Mouse (Mus musculus) CH12.LX (cell line): ENCODE data around the gene Rad9a. TPM values are rescaled to one million over a fixed set of nuclear protein-coding genes. Genes with fewer than 3 reads are reported as not detected.

ENCODE experiments used
- DNase-seq: peaks from one replicate; pipeline ENCODE4 v3.0.0-alpha.2; 2013; ENCODE audit errors: extremely low read depth
- H3K27ac ChIP-seq: 2 replicates; pipeline ENCODE4 v1.5.1; 2012; ENCODE audit warnings: low read depth, mild to moderate bottlenecking, control low read depth, moderate library complexity; ENCODE audit not compliant: insufficient read depth
- H3K27me3 ChIP-seq: replicated peaks from 2 replicates; pipeline ENCODE3; 2012; ENCODE audit warnings: inconsistent platforms
- H3K36me3 ChIP-seq, 2 experiments: replicated peaks in 1 of 2; 2 replicates each; pipeline versions ENCODE3 to v1.6.1; 2012; ENCODE audit warnings: inconsistent platforms in 1 of 2, low read length in 1 of 2, mild to moderate bottlenecking in 1 of 2, mixed read lengths in 1 of 2, moderate library complexity in 1 of 2; ENCODE audit not compliant: control insufficient read depth in 1 of 2, insufficient read depth in 1 of 2
- H3K4me1 ChIP-seq, 2 experiments: 2 replicates each; pipeline ENCODE4 v1.6.1; 2012; ENCODE audit warnings: inconsistent platforms in 1 of 2, moderate library complexity in 1 of 2; ENCODE audit not compliant: insufficient read depth in 2 of 2, control insufficient read depth in 1 of 2
- H3K4me2 ChIP-seq: 2 replicates; pipeline ENCODE4 v1.6.1; 2012; ENCODE audit warnings: low read depth, mild to moderate bottlenecking, control low read depth; ENCODE audit not compliant: poor library complexity, insufficient read depth, severe bottlenecking
- H3K4me3 ChIP-seq, 3 experiments: fragments of 150-350 bp in 1 of 3; sonication (generic) in 1 of 3; replicated peaks in 1 of 3; 2 replicates each; pipeline versions ENCODE3 to v1.5.1; 2011 to 2012; ENCODE audit warnings: low read depth in 2 of 3, low read length in 2 of 3, mild to moderate bottlenecking in 2 of 3, moderate library complexity in 2 of 3, control low read depth in 1 of 3, improper control_type of control experiment in 1 of 3, inconsistent platforms in 1 of 3, mixed read lengths in 1 of 3; ENCODE audit not compliant: poor library complexity in 1 of 3
- H3K79me2 ChIP-seq: replicated peaks from 2 replicates; pipeline ENCODE4 v1.6.1; 2012; ENCODE audit warnings: mild to moderate bottlenecking, moderate library complexity; ENCODE audit not compliant: control insufficient read depth, poor library complexity, insufficient read depth, severe bottlenecking; ENCODE audit errors: extremely low read depth
- H3K9ac ChIP-seq: 2 replicates; pipeline ENCODE4 v1.6.1; 2012; ENCODE audit warnings: low read depth, mild to moderate bottlenecking, control low read depth, moderate library complexity; ENCODE audit not compliant: insufficient read depth
- H3K9me3 ChIP-seq: replicated peaks from 2 replicates; pipeline ENCODE3; 2012; ENCODE audit warnings: low read length, inconsistent platforms, mixed read lengths
- BHLHE40 ChIP-seq: IDR thresholded peaks from 2 replicates; pipeline ENCODE4 v1.6.1; 2011; ENCODE audit warnings: mild to moderate bottlenecking, low read depth, low read length, improper control_type of control experiment
- CHD1 ChIP-seq: IDR thresholded peaks from 2 replicates; pipeline ENCODE4 v1.6.1; 2012; ENCODE audit warnings: low read depth, low read length, improper control_type of control experiment, inconsistent platforms
- CHD2 ChIP-seq: IDR thresholded peaks from 2 replicates; pipeline ENCODE4 v1.6.1; 2011; ENCODE audit warnings: low read length, improper control_type of control experiment
- E2F4 ChIP-seq: IDR thresholded peaks from 2 replicates; pipeline ENCODE4 v1.6.1; 2011; ENCODE audit warnings: low read depth, low read length, improper control_type of control experiment; ENCODE audit not compliant: insufficient replicate concordance
- EP300 ChIP-seq: IDR thresholded peaks from 2 replicates; pipeline ENCODE4 v1.6.1; 2011; ENCODE audit warnings: low read length, improper control_type of control experiment
- ETS1 ChIP-seq: conservative IDR thresholded peaks from 2 replicates; pipeline ENCODE4 v1.6.1; 2012; ENCODE audit warnings: low read depth, mild to moderate bottlenecking, inconsistent platforms, low read length, improper control_type of control experiment, moderate library complexity
- HCFC1 ChIP-seq: IDR thresholded peaks from 2 replicates; pipeline ENCODE4 v1.6.1; 2012; ENCODE audit warnings: low read depth, mild to moderate bottlenecking, inconsistent platforms, low read length, improper control_type of control experiment
- JUND ChIP-seq: conservative IDR thresholded peaks from 2 replicates; pipeline ENCODE4 v1.6.1; 2011; ENCODE audit warnings: low read depth, low read length, improper control_type of control experiment
- MAFK ChIP-seq: IDR thresholded peaks from 2 replicates; pipeline ENCODE4 v1.6.1; 2011; ENCODE audit warnings: low read length, improper control_type of control experiment; ENCODE audit not compliant: insufficient replicate concordance
- MAZ ChIP-seq: IDR thresholded peaks from 2 replicates; pipeline ENCODE4 v1.6.1; 2012; ENCODE audit warnings: low read depth, mild to moderate bottlenecking, inconsistent platforms, low read length, improper control_type of control experiment, moderate library complexity
- MEF2A ChIP-seq: IDR thresholded peaks from 2 replicates; pipeline ENCODE4 v1.6.1; 2014; ENCODE audit warnings: low read depth, mild to moderate bottlenecking, inconsistent platforms, low read length, improper control_type of control experiment, borderline replicate concordance
- MYC ChIP-seq: IDR thresholded peaks from 2 replicates; pipeline ENCODE4 v1.6.1; 2011; ENCODE audit warnings: low read depth, mild to moderate bottlenecking, improper control_type of control experiment, low read length
- NELFE ChIP-seq: IDR thresholded peaks from 2 replicates; pipeline ENCODE4 v1.6.1; 2011; ENCODE audit warnings: low read depth, low read length, improper control_type of control experiment
- PAX5 ChIP-seq: IDR thresholded peaks from 2 replicates; pipeline ENCODE4 v1.6.1; 2012; ENCODE audit warnings: low read length, inconsistent platforms, mixed read lengths
- POLR2AphosphoS2 ChIP-seq: IDR thresholded peaks from 2 replicates; pipeline ENCODE4 v1.6.1; 2011; ENCODE audit warnings: low read depth, low read length, improper control_type of control experiment
- RCOR1 ChIP-seq: conservative IDR thresholded peaks from 2 replicates; pipeline ENCODE4 v1.6.1; 2012; ENCODE audit warnings: low read depth, mild to moderate bottlenecking, inconsistent platforms, low read length, improper control_type of control experiment
- SIN3A ChIP-seq: IDR thresholded peaks from 2 replicates; pipeline ENCODE4 v1.6.1; 2012; ENCODE audit warnings: low read length, improper control_type of control experiment, inconsistent platforms
- SMC3 ChIP-seq: IDR thresholded peaks from 2 replicates; pipeline ENCODE4 v1.6.1; 2011; ENCODE audit warnings: low read depth, low read length, improper control_type of control experiment
- USF1 ChIP-seq: IDR thresholded peaks from 2 replicates; pipeline ENCODE4 v1.6.1; 2014; ENCODE audit warnings: low read depth, mild to moderate bottlenecking, inconsistent platforms, low read length, improper control_type of control experiment
- USF2 ChIP-seq: conservative IDR thresholded peaks from 2 replicates; pipeline ENCODE4 v1.6.1; 2011; ENCODE audit warnings: low read depth, low read length, improper control_type of control experiment
- ZC3H11A ChIP-seq: IDR thresholded peaks from 2 replicates; pipeline ENCODE4 v1.6.1; 2012; ENCODE audit warnings: low read depth, mild to moderate bottlenecking, inconsistent platforms, low read length, improper control_type of control experiment
- ZKSCAN1 ChIP-seq: IDR thresholded peaks from 2 replicates; pipeline ENCODE4 v1.6.1; 2012; ENCODE audit warnings: low read depth, inconsistent platforms, low read length, improper control_type of control experiment, borderline replicate concordance
- ZMIZ1 ChIP-seq: IDR thresholded peaks from 2 replicates; pipeline ENCODE4 v1.6.1; 2012; ENCODE audit warnings: low read depth, mild to moderate bottlenecking, inconsistent platforms, low read length, improper control_type of control experiment
- ZNF384 ChIP-seq: IDR thresholded peaks from 2 replicates; pipeline ENCODE4 v1.6.1; 2012; ENCODE audit warnings: low read depth, low read length, improper control_type of control experiment, inconsistent platforms
- dilution Hi-C: fragments of 300-500 bp; cut with MboI; formaldehyde crosslinking; loops from 2 replicates; pipeline ENCODE4 v1.14.3; 2020; ENCODE audit warnings: low sequenced_read_pairs; ENCODE audit not compliant: extremely low pct_unique_long_range_greater_than_20kb, extremely low pct_ligation_motif_present
- in situ Hi-C: fragments of 300-500 bp; cut with MboI; formaldehyde crosslinking; loops from 3 replicates; pipeline ENCODE4 v1.14.3; 2019; ENCODE audit warnings: low sequenced_read_pairs, low pct_ligation_motif_present, low pct_unique_long_range_greater_than_20kb, mixed read lengths
- polyA plus RNA-seq: library from polyadenylated mRNA; unstranded; fragments of >175 nt; gene quantifications from 2 replicates; pipeline ENCODE4 v1.2.1, GENCODE M21; 2012; ENCODE audit warnings: low read depth; ENCODE audit not compliant: insufficient read length
- total RNA-seq, 2 experiments: library from RNA; depleted of rRNA; stranded (reverse); fragments of 300-350 nt in 1 of 2; fragments of >200 nt in 1 of 2; gene quantifications; 2 replicates each; pipeline ENCODE4 v1.2.3; 2012 to 2014

Rad9a gene
- total and polyA plus RNA-seq, 3 experiments = 14.3 to 20.5 (median 20.0) TPM

DNA sequence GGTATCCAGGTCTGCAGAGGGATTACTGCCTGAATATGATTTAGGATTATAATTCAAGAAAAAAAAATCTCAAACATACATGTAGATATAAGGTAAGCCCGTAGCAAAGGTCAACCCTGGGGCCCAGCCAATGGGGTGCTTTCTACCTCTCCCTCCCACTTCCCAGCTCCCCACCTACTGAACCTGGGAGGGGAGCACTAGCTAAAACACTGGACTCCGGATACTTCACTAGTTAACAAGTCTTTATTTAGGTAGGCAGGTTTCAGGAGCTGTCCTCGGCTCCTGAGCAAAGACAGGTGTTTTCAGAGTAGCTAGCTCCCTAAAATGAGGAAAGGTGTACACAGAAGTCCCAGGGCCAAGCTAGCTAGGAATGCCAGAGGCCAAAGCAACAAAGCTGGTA lies 37.4 kb downstream of the Rad9a start:
- in situ Hi-C loops = no loop called here
- no peak for TF ChIP-seq HCFC1
- no peak for TF ChIP-seq E2F4
- TF ChIP-seq USF1 = no peak
- no peak for TF ChIP-seq CHD1
- no peak for TF ChIP-seq ETS1
- no peak for TF ChIP-seq ZKSCAN1
- no peak for TF ChIP-seq BHLHE40
- TF ChIP-seq RCOR1 = no peak
- TF ChIP-seq JUND = no peak
- TF ChIP-seq PAX5 = no peak
- TF ChIP-seq POLR2AphosphoS2 = no peak
- TF ChIP-seq USF2 = no peak
- TF ChIP-seq SIN3A = no peak
- no peak for TF ChIP-seq MAZ
- no peak for TF ChIP-seq SMC3
- no peak for TF ChIP-seq MAFK
- TF ChIP-seq CHD2 = no peak
- TF ChIP-seq, all 38 proteins: peak for 0
- H3K9ac ChIP-seq = no peak overlapping the region; the same call in 1 of the 2 replicates

DNA sequence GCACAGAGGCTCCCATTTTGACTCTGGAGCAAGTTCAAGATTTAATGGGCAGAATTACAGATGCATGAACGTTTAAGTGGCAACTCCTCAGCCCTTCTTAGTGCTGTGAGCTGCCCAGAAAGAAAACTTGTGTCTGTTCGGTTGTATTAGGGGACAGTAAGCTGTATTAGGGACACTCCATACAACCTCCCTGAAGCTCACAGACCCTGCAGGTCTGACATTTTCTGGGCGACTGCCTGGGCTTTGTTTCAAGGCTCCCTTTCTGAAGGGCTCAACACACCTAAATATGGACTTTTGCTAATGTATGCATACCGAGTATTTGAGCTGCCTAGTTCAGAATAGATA lies 37.9 kb downstream of the Rad9a start:
- H3K9me3 ChIP-seq = peaks cover 2% of the 10 kb centered on the region
- no peak for DNase-seq
- TF ChIP-seq MAFK = no peak
- TF ChIP-seq ZC3H11A = no peak
- TF ChIP-seq RCOR1 = no peak
- TF ChIP-seq ZNF384 = no peak
- no peak for TF ChIP-seq MYC
- no peak for TF ChIP-seq E2F4
- no peak for TF ChIP-seq CHD2
- no peak for TF ChIP-seq EP300
- no peak for TF ChIP-seq MEF2A
- TF ChIP-seq ZMIZ1 = 0 out of 2 replicates have a peak, but pooled peaks have one; percentile 12
- TF ChIP-seq NELFE = 0 out of 2 replicates have a peak, but pooled peaks have one; percentile 9
- TF ChIP-seq, all 38 proteins: peak for 2
- peak overlapping the region; percentile 56 to 71 (median 67) for H3K4me3 ChIP-seq
- peaks cover 10% of the 10 kb centered on the region for H3K79me2 ChIP-seq
- H3K9ac ChIP-seq = peak overlapping the region; percentile 72
- H3K4me2 ChIP-seq = peak overlapping the region; percentile 60
- in situ Hi-C loops = no loop called here
- H3K4me1 ChIP-seq = peaks cover 9 to 36% of the 10 kb centered on the region in 2 experiments
- H3K27me3 ChIP-seq = no peaks in the 10 kb centered on the region
- dilution Hi-C loops = no loop called here
- no peak overlapping the region for H3K27ac ChIP-seq
- peaks cover 27 to 51% of the 10 kb centered on the region in 2 experiments for H3K36me3 ChIP-seq

More for the DNA sequence above, 37.4 kb downstream of the Rad9a start:
- dilution Hi-C loops = no loop called here
- no peaks in the 10 kb centered on the region for H3K27me3 ChIP-seq
- H3K4me3 ChIP-seq = no peak overlapping the region
- H3K27ac ChIP-seq = no peak overlapping the region
- peaks cover 2% of the 10 kb centered on the region for H3K9me3 ChIP-seq
- H3K4me1 ChIP-seq = peaks cover 9 to 36% of the 10 kb centered on the region in 2 experiments
- peaks cover 22 to 45% of the 10 kb centered on the region in 2 experiments for H3K36me3 ChIP-seq
- peak overlapping the region; percentile 60; the same call in 1 of the 2 replicates for H3K4me2 ChIP-seq
- no peak for DNase-seq
- peaks cover 10% of the 10 kb centered on the region for H3K79me2 ChIP-seq
